Mouse (Mus musculus) 3134 (cell line): ENCODE data around the gene Ppm1a.
A peak's percentile ranks its signal among the peaks of the same experiment; 100 is the strongest.
"Not testable (repeated sequence)": the region's sequence is repeated elsewhere in the genome, so short reads cannot be mapped to it uniquely, and the experiment has no call there.

Experiments
- DNase-seq: peaks from one replicate; pipeline ENCODE4 v3.0.0-alpha.2; 2011; ENCODE audit warnings: low spot score; ENCODE audit not compliant: insufficient read length; ENCODE audit errors: extremely low read depth

Gene Ppm1a

DNA sequence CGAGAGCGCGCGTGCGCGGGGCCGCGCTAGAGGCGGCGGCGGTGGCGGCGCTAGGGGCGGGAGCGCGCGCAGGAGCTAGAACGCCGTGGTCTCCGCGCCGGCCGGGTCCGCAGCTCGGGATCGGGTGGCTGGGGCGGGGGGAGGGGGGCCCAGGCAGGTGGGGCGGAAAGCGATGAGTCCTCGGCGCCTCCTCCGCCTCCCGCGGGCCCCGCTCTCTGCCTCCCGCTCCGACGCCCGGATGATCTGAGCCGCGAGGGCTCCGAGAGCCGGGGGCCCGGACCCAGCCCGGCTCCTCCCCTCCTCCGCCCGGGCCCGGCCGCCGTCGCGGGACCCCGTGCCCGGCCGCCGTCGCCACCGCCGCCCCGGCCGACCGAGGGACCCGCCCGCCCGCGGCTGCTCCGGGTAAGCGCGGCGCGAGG, 4.0 kb downstream of the Ppm1a start:
- no peak for DNase-seq

DNA sequence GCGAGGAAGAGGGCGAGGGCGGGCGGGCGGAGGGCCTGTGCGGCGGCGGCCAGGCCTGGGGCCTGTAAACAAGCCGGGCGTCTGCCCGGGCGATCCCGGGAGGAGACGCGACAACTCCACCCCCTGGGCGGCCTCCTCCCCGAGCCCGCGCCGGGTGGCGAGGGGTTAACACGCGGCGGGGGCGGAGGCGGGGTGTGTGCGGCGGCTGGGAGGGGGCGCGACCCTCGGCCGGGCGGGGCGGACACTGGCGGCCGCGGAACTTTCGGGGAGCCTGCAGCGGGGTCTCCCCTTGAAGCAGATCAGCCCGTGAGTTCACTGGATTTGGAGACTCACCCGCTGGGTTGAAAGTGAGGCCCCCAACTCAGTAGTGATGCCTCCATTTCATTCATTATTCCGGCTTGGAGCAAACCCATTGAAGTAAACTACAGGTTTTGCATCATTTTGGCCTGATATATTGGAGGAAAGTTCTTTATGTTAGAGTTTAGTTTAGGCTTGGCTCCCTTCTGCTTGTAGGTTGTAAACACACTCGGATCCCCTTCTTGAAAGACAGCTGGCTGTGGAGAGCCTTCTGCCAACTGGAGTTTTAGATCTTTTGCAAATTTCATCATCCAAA, 4.5 kb downstream of the Ppm1a start:
- DNase-seq = peak; percentile 68

DNA sequence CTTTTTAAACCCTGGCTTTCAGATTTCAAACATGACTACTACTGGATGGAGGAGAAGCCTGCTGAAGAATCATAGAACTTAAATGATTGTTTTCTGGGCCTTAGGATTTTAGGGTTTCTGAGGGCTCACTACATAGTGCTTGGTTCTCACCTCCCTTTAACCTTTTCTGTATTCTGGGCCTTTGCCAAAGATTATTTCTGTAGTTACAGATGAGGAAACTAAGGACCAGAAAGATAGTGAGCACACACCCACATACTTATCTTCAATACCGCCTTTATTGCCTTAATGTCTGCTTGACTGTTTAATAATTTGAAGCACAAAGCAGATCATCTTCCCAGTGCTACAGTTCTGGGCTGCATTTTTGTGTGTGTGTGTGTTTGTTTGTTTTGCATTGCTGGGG, 5.2 kb downstream of the Ppm1a start:
- no peak for DNase-seq

DNA sequence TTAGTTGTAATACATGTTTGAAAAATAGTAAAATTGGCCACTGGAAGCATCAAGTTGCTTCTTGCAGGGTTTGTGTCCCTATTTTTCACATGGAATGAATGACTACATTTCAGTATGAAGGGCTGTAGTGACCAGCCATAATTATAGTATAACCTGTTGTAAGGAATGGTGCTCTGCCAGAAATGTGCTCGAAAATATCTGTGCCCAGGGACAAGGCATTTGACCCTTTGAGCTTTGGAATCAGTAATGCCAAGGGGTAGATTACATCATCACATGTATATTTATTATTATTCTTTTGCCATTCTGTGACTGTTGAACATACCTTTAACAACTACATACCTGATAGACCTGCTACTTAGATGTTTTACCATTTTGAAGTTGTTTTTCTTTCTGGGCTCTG, 5.9 kb downstream of the Ppm1a start:
- DNase-seq = no peak

DNA sequence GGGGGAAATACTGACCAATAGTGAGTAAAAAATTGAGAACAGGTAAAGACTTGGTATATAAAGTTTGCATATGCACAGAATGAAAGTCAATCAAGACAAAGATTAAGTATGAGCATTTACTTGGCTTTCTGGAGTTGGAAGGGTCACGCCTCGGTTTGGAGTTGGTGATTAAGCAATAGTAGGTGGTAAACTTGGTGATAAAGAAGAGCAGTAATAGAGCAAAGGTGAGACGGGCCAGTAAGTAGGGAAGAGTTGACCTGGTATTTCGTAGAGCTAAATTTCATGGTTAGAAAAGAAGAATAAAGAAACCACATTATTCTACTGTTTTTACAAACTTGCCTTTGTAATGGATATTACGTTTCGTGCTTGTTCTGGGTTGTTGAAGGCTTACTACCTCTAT, 10.6 kb downstream of the Ppm1a start:
- no peak for DNase-seq

DNA sequence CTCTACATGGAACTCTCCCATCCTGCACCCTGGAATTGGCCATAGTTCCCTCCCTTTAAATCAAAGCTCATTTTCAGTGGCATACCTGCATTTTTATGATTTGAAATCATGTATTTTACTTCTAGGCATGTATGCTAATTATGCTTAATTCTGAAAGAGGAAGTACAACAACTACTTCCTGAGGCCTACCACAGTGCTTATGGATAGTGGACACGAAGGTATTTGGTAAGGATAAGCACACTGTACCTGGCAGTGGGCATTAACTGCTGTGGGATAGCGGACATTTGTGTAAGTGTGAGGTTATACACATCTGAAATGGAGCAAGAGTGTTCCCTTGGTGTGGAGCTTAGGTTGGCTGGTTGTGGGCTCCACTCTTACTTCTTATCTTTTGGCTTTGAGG, 11.0 kb downstream of the Ppm1a start:
- no peak for DNase-seq

DNA sequence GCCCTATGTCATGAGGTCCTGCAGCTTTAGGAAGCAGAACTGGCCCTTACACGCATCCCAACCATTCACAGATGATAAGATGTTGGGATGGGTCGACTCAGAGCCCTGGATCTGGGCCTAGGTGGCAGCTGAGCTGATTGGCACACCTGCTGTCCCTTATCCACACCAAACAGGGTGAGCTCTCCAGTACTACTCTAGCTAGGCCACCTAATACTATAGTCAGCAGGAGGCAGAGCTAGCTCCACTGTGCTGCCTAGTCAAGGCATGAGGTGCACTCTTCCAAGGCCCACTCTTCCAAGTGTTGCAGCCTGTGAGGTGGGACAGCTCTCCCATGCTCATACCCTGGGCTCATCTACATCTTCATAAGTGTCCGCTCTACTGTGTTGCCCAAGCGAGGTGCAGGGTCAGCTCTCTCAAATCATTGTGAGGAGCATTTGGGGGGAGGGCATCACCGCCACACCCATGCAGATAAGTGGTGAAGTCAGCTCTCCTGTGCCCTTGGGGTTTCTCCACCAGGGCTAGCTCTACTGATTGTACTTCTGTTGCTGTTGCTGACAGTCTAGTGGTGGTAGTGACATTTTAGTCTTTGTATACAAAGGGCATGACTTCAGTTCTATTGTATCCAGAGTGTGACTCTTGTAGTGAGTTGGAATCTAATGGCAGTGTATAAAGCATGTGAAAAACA, 12.4 kb downstream of the Ppm1a start:
- no peak for DNase-seq

DNA sequence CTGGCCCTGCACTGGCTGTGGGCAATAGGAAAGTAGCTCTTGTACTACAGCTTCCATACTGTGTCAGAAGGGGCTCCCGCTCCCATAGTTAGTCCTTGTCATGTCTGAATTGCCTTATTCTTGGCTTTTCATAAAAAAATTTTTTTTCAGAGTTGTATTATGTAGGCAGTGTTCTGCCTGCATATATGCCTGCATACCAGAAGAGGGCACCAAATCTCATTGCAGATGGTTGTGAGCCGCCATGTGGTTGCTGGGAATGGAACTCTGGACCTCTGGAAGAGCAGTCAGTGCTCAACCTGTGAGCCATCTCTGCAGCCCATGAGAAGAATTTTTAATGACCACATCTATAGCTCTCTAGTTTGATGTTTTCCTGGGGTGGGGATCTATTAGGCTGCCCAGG, 13.9 kb downstream of the Ppm1a start:
- no peak for DNase-seq

DNA sequence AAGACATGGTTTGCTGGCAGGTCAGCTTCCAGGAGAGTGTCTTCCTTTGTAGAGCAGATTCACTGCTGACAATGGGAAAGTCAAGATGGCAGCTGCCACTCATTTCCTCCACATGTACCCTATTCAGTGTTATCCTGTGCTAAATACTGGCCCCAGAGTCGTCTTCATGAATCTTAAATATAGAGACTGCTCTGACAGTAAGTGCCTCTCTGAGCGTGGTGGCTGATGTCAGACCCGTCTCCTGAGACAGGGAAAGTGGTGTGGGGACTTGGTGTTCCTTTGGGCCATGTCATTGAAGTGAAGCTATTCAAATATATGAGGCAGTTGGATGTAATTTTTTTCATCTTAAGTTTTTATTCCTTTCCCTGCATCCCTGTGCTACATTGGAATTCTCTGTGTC, 14.5 kb downstream of the Ppm1a start:
- no peak for DNase-seq

DNA sequence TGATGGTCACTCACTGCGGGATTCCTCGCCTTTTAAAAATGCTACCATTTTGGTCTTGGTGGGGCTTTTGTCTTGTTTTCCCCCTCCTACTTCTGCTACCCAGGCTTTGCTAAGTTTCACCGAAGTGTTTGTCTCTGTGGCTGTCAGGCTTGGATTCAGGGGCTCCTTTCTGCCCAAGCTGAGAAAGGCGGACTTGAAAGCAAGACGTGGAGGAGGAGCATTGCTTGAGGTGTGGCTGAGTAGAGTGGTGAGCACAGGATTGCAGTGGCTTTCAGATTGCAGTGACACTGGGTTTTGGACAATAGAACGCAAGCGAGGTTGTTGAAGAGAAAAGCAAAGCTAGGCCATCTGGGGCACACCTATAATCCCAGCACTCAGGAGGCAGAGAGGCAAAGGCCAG, 16.7 kb downstream of the Ppm1a start:
- DNase-seq = no peak

DNA sequence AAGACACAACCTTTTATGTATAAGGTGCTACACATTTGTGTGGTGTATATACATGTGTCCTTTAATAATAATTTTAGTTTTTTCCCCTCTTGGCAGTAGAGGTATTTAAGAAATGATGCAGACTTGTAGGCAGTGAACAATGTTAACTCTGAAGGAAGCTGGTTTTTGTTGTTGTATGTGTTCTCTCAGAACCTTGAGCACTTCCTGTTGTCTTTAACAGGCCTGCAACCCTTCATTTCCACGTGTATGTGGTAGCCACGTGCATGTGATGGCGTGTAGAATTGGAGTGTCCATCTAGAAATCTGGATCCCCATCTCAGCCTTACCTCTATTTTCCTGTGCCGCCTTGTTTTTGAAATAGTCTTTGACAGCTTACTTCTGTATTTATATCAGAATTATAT, 20.0 kb downstream of the Ppm1a start:
- DNase-seq = no peak

DNA sequence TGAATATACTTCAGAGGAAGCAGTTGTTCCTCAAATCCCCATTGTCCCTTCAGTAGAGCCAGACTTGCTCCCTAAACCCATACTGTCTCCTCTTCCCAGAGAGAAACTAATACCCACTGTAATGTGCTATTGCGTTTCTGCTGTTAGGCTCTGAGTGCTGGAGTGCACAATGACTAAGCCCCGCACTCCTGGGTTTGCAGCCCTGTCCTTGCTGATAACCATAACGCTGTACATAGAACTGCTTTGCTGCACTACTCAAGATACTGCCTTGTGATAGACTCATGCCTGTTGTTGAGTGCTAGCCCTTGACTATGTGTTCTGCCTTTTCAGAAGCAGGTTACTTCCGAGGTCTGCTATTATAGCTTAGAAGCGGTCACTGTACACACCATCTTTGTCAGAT, 22.9 kb downstream of the Ppm1a start:
- no peak for DNase-seq

DNA sequence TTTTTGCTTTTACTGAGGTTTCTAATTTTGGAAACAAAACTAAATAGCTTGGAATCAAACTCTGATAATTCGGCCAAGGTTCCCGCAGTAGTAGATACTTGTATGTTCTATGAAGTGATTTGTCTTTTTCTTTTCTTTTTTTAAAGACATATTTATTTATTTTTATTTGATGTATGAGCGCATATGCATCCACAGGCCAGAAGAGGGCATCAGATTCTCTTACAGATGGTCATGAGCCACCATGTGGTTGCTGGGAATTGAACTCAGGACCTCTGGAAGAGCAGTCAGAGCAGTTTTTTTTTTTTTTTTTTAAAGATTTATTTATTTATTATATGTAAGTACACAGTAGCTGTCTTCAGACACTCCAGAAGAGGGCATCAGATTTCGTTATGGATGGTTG, 25.5 kb downstream of the Ppm1a start:
- not testable (repeated sequence) for DNase-seq

DNA sequence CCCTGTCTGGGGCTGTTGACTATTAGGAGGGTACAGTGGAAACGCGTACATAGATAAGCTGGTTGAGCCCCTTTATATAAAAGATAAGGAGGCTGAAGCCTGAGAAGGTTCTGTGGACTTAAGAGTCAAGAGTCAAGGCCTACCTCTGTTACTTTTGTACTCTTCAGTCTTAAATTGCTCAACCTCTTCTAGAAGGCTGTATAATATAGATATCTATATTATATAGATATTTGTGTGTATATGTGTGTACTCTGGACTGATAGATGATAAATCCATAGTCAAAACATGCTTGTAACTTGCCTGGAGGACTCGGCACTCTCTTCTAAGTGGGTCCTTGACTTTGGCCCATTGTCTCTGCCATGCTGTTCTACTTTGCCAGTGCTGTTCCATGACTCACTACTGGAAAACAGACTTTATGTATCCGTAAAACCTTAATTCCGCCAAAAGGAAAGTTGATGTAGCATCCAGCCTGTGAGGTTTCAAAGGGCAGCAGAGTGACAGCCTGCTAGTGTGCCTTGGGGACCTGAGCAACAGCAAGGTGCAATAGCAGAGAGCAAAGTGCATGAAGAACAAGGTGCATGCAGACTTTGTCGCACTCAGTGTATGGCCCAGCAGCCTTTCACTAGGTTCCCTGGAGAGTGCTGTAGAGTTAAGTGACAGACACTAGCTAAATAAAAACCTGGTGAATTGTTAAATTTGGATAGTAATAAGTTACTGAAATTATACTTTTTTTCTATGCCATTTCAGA, 28.1 kb downstream of the Ppm1a start:
- no peak for DNase-seq

DNA sequence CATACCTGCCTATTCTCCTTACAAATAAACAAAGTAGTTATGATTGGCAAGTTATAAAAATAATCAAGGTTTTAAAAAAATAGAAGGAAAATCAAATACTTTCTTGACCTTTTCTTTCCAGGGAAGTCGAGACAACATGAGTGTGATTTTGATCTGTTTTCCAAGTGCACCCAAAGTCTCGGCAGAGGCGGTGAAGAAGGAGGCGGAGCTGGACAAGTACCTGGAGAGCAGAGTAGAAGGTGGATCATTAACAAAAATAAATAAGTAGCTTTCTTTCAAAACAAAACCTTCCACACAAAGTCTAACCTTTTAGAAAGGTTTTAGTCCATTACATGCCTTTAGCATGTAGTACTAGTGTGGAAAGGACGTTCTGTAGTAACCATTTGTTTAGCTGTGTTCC, 29.3 kb downstream of the Ppm1a start:
- no peak for DNase-seq

DNA sequence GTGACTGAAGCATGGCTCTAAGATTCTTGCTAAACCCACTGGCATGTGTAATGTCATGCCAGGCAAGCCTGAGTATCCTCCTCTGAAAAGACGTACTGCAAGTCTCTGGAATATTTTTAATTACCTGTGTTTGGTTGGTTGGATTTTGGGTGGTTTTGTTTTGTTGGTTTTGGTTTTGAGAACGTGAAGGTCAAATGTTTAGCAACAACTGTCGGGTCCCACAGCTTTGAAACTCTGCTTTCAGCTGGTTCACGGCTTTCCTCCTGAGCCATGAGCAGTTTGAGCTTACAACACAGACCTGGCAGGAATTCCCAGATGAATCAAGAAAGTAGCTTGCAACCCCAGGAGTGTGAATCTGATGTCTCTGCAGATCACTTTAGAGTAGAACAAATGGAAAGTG, 29.7 kb downstream of the Ppm1a start:
- no peak for DNase-seq

DNA sequence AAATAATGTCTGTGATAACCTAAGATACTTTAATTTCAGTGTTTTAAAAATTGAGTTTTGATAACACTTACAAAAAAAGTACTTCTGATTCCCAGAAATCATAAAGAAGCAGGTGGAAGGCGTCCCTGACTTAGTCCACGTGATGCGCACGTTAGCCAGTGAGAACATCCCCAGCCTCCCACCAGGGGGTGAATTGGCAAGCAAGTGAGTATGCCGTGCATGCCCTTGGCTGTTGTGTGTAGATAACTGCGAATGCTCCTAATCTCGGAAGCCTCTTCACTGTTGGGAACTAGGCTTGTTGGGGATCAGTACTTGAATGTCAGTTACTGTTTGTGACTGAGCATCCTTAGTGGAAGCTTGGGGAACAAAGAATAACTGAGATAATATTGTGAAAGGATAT, 33.3 kb downstream of the Ppm1a start:
- no peak for DNase-seq

DNA sequence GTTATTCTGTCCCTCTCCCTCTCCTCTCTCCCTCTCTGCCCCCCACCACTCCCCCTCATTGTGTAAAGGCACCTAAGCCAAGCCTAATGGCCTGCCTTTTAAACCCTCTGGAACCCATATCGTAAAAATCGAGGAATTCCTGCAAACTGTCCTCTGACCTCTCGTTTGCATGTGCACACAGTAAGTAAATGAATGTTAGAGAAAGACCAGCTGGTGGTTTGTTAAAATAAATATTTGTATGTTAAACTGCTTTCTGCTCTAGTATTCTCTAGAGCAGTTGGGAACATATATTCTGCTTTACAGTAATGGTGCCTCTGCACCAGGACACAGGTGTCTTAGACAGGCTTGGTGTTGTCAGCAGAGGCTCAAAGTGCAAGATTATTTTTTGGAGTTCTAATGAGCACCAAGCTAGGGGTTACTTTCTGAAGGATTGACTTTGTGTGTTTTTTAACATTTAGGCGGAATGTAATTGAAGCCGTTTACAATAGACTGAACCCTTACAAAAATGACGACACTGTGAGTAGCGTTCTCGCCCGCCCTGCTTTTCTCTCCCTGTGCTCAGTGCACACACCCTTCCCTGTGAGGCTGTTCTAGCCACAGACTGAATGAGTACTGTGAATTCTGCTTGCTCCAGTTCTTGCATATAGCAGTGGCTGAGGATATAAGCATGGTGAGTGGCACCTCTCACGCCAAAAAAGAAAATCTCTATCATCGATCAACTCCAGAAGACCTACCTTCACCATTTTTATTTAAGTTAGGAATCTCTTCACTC, 35.3 kb downstream of the Ppm1a start:
- no peak for DNase-seq

DNA sequence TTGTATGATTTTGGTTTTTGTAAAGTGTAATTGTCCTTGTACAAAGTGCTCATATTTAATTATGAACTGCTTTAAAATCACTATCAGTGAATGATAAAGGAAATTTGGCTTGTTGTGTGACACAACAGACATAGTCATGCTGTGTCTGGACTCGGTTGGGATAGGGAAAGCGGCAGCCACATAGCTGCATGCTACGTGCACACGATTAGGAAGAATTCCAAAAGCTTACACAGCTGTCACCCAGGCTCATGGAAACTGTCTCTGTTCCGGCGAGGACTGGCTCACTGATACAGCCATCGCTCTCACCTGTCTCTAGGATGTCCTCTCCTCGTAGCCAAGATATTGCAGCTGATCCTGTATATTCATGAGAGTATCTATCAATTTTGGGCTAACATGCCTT, 36.7 kb downstream of the Ppm1a start:
- no peak for DNase-seq

DNA sequence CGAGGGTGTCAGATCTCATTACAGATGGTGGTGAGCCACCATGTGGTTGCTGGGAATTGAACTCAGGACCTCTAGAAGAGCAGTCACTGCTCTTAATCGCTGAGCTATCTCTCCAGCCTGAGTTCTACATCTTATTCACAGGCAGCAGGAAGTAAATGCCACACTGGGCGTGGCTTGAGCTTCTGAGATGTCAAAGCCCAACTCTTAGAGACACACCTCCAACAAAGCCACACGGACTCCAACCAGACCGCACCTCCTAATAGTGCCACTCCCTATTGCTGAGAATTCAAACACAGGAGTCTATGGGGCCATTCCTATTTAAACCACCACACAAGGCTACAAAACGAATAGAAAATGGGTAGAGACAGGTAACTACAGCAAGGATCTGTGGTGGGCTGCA, 52.5 kb downstream of the Ppm1a start:
- DNase-seq = no peak

DNA sequence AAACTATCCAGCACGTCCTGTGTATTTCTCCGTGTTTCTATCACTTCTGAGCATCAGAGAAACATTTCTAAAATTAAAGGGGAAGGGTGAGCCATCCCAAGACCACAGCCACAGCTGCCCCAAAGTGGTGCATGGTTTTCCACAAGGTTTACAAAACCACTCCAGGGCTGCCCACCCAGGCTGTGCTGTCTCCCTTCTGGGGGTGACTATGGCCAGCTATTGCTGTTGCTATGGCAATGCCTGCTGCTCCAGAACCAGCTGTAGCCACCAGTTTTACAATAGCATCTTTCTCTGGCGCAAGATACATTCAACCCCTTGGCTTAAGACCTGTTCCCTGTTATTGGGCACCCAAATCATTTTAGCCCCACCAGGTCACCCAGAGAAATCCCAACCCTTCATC, 54.3 kb downstream of the Ppm1a start:
- DNase-seq = no peak
